In the genomic region with DNA sequence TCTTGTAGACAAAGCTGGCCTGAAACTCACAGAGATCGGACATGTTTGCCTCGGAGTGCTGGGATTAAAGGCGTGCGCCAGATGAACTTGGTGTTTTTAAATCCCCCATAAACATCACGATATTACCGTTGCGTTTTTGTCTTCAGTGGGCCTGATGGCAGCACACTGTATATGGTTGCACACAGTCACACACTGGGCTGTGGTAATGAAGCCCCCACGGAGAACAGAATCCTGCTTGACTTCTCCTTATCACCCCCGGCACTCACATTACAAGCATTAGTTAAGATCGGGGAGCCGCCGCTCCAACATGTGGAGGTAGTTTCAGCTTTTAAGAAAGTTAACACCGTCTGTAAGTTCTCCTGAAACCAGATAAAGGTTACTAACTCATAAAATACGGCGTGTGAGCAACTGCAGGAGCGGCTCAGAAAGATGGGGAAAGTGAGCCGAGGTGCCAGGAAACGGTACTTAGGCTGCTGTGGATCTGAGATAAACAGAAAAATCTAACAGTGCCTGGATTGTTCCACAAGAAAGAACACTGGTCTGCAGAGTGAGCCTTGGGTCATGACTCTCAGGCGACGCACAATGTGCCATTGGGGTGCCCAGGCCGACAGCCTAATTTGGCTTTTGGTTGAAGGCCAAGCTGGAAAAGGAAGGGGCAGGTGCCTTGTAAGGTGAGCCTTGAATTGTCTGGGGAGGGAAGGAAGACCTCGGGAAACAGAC, we compare ENCODE assay signal across 12 mouse cellular contexts.
DNase-seq lines count a peak whose midpoint lies in the region; ATAC-seq and TF ChIP-seq lines count a peak whose summit lies in the region.
"Had no signal": no experiment of that assay in that cellular context is flagged by ENCODE, and none has a peak within 500 bp of the region (broad histone marks: within the 10 kb centered on the region; RNA-seq: fewer than 3 reads in every experiment).

No protein-coding gene starts in this region.

- peaks cover 31% of the 10 kb centered on the region for H3K4me1 ChIP-seq in heart, embryonic 13.5 days
- peaks cover 1% of the 10 kb centered on the region; the same call in 1 of the 2 replicates for H3K4me1 ChIP-seq in cortical plate, adult 2 months (ENCODE audit: control insufficient read depth, insufficient read depth, low read length)

- no peak for TF ChIP-seq POLR2A in cortical plate, adult 2 months (IDR thresholded peaks at IDR 0.05; ENCODE audit: extremely low read depth, insufficient read depth, low read length)

- H3K9ac ChIP-seq in heart, embryonic 13.5 days: peak overlapping the region; percentile 0; the same call in 1 of the 2 replicates
- H3K9ac ChIP-seq: liver, embryonic 14.5 days had no signal

- TF ChIP-seq CTCF in cortical plate, adult 2 months (IDR thresholded peaks at IDR 0.05; ENCODE audit: extremely low read depth, insufficient read depth, low read length): no peak

- H3K4me2 ChIP-seq in heart, embryonic 13.5 days: peak overlapping the region; percentile 51

- H3K9me3 ChIP-seq in heart, embryonic 13.5 days: no peaks in the 10 kb centered on the region

- no peak for DNase-seq in heart, postnatal 4 days
- DNase-seq in layer of hippocampus, adult 11-12 months (ENCODE audit: low spot score): peak; percentile 23
- DNase-seq in layer of hippocampus, adult 8-10 months (ENCODE audit: low spot score in 2 of 2): no peak
- peak; percentile 16 for DNase-seq in hindlimb bud, embryonic 11.5 days (ENCODE audit: extremely low spot score, low read depth, low spot score)
- no peak for DNase-seq in left cerebral cortex, adult 18-20 months (ENCODE audit: low spot score in 2 of 2)
- no peak for DNase-seq in MN1 (ENCODE audit: low spot score)
- DNase-seq: gastrocnemius, postnatal 10 days; thymus, postnatal 36 days had no signal

- H3K4me3 ChIP-seq in heart, embryonic 13.5 days: peak overlapping the region; percentile 15
- H3K4me3 ChIP-seq in cortical plate, adult 2 months (ENCODE audit: insufficient read depth, low read length): no peak overlapping the region
- H3K4me3 ChIP-seq: erythroblast, embryonic 14.5 days had no signal

- H3K36me3 ChIP-seq in heart, embryonic 13.5 days: no peaks in the 10 kb centered on the region

- no peaks in the 10 kb centered on the region for H3K27me3 ChIP-seq in heart, embryonic 13.5 days (replicated peaks)

- 34% methylated on average over 22 of the region's 22 CpGs for WGBS in heart, embryonic 13.5 days

- peak overlapping the region; percentile 61 for H3K27ac ChIP-seq in heart, embryonic 13.5 days (replicated peaks)
- H3K27ac ChIP-seq in cortical plate, adult 2 months (ENCODE audit: insufficient read depth, low read length): peak overlapping the region; percentile 71; the same call in 1 of the 2 replicates
- H3K27ac ChIP-seq: liver, embryonic 14.5 days had no signal

- ATAC-seq in heart, embryonic 13.5 days (ENCODE audit: extremely low read depth, insufficient number of reproducible peaks, low FRiP score, low TSS enrichment): no peak

Comparison
In these comparisons a context has a peak if more than half of its experiments do, and no peak if none do; other contexts are left out.
1. DNase-seq: peak in layer of hippocampus, adult 11-12 months (single experiment) and hindlimb bud, embryonic 11.5 days (single experiment); none in heart, postnatal 4 days (single experiment), layer of hippocampus, adult 8-10 months (0 of 2), left cerebral cortex, adult 18-20 months (0 of 2) and MN1 (single experiment).